Mouse (Mus musculus) midbrain, embryonic 11.5 days (tissue): ENCODE results near the gene Tmem223. TPM values are rescaled to one million over a fixed set of nuclear protein-coding genes. Genes with fewer than 3 reads are reported as not detected.

ENCODE experiments used
- ATAC-seq: fragments of 200-750 bp; cut with Nextera tagmentation; 2 replicates; pipeline ENCODE4 v1.8.0; 2017; ENCODE audit warnings: moderate TSS enrichment, moderate library complexity; ENCODE audit not compliant: low FRiP score
- DNase-seq: peaks from one replicate; pipeline ENCODE4 v3.0.0; 2015; ENCODE audit warnings: low spot score; ENCODE audit errors: missing footprints
- H3K27ac ChIP-seq: fragments of 300-500 bp; sonication (generic); 2 replicates; pipeline ENCODE4 v1.5.1; 2014; ENCODE audit warnings: low read depth, low read length
- H3K27me3 ChIP-seq: fragments of 300-500 bp; sonication (generic); 2 replicates; pipeline ENCODE4 v1.6.1; 2014; ENCODE audit warnings: mild to moderate bottlenecking, low read length, moderate library complexity, mixed read lengths; ENCODE audit not compliant: control insufficient read depth, insufficient read depth
- H3K36me3 ChIP-seq: fragments of 300-500 bp; sonication (generic); 2 replicates; pipeline ENCODE4 v1.6.1; 2014; ENCODE audit warnings: mild to moderate bottlenecking, low read length, moderate library complexity, mixed read lengths; ENCODE audit not compliant: control insufficient read depth, insufficient read depth
- H3K4me1 ChIP-seq: fragments of 300-500 bp; sonication (generic); 2 replicates; pipeline ENCODE4 v1.6.1; 2014; ENCODE audit warnings: low read length; ENCODE audit not compliant: control insufficient read depth, insufficient read depth
- H3K4me2 ChIP-seq: fragments of 300-500 bp; sonication (generic); 2 replicates; pipeline ENCODE4 v1.6.1; 2014; ENCODE audit warnings: mild to moderate bottlenecking, moderate library complexity
- H3K4me3 ChIP-seq: fragments of 300-500 bp; sonication (generic); 2 replicates; pipeline ENCODE4 v1.5.1; 2014; ENCODE audit warnings: low read depth, low read length
- H3K9ac ChIP-seq: fragments of 300-500 bp; sonication (generic); 2 replicates; pipeline ENCODE4 v1.6.1; 2014; ENCODE audit warnings: low read length
- H3K9me3 ChIP-seq: fragments of 300-500 bp; sonication (generic); 2 replicates; pipeline ENCODE4 v1.6.1; 2016; ENCODE audit warnings: low read length; ENCODE audit not compliant: control insufficient read depth
- WGBS: fragments of 180-500 bp; shearing (Covaris S2); extraction: QIAGEN DNeasy Blood & Tissue Kit; methylation state at CpG from one replicate; pipeline ENCODE4 v1.1.7; 2014; 5-methylcytosine and 5-hydroxymethylcytosine counted together
- microRNA-seq: library from miRNA; unstranded; fragments of <30 nt; microRNA quantifications from one replicate; pipeline ENCODE4, GENCODE M21; 2017
- polyA plus RNA-seq: library from polyadenylated mRNA; unstranded; fragments of >200 nt; fragmentation: Nextera tagmentation; extraction: Ambion mirVana; gene quantifications from 2 replicates; pipeline ENCODE4 v1.2.1, GENCODE M21; 2014

Tmem223 gene
- polyA plus RNA-seq, 1 experiment from 2014 or later: 197 TPM

- H3K27me3 ChIP-seq: no peaks in the 10 kb centered on the region
- H3K4me2 ChIP-seq: peak overlapping the region; percentile 95
- H3K9me3 ChIP-seq: no peaks in the 10 kb centered on the region
- H3K27ac ChIP-seq: no peak overlapping the region
- 2% methylated on average over 7 of the region's 7 CpGs for WGBS
- H3K36me3 ChIP-seq: peaks cover 15% of the 10 kb centered on the region
- H3K9ac ChIP-seq: peak overlapping the region; percentile 98
- peaks cover 33% of the 10 kb centered on the region for H3K4me1 ChIP-seq
- H3K4me3 ChIP-seq: peak overlapping the region; percentile 100
- no peak for ATAC-seq
- peak; percentile 84 for DNase-seq
These were observed 50.4 kb downstream of the Tmem223 start for GRCm38 (mm10) chr19:8821146-8821545.

Small RNA genes lying within 50 kb of the gene (microRNA-seq; reads per million reads assigned to microRNA genes)
- not detected for gene Mir6992

Other genes starting within 250 kb of the Tmem223 start
- 0.28 and 0.33 TPM in 2 replicates for gene Slc22a8, start 179.7 kb upstream of the Tmem223 start, polyA plus RNA-seq
- gene Slc22a6, start 153.0 kb upstream of the Tmem223 start, polyA plus RNA-seq: 0.42 and 0.51 TPM in 2 replicates
- gene Chrm1, start 107.2 kb upstream of the Tmem223 start, polyA plus RNA-seq: 0.04 TPM in 2 replicates
- gene Slc3a2, start 47.6 kb upstream of the Tmem223 start, polyA plus RNA-seq: 139 and 142 TPM in 2 replicates
- 74.2 and 83.7 TPM in 2 replicates for gene Wdr74, start 35.2 kb upstream of the Tmem223 start, polyA plus RNA-seq
- 1.5 and 2.7 TPM in 2 replicates for gene 1700092M07Rik, start 30.3 kb upstream of the Tmem223 start, polyA plus RNA-seq
- gene Stx5a, start 29.6 kb upstream of the Tmem223 start, polyA plus RNA-seq: 85.6 and 94.7 TPM in 2 replicates
- gene Nxf1, start 13.9 kb upstream of the Tmem223 start, polyA plus RNA-seq: 209 and 235 TPM in 2 replicates
- gene Tmem179b, start 3.5 kb downstream of the Tmem223 start, polyA plus RNA-seq: 40.8 and 45.7 TPM in 2 replicates
- gene Taf6l, start 15.4 kb downstream of the Tmem223 start, polyA plus RNA-seq: 15.4 and 19.6 TPM in 2 replicates
- 169 and 177 TPM in 2 replicates for gene Polr2g, start 27.6 kb downstream of the Tmem223 start, polyA plus RNA-seq
- 6.1 and 6.5 TPM in 2 replicates for gene Zbtb3, start 31.6 kb downstream of the Tmem223 start, polyA plus RNA-seq
- gene Ttc9c, start 48.3 kb downstream of the Tmem223 start, polyA plus RNA-seq: 51.7 and 59.7 TPM in 2 replicates
- gene Hnrnpul2, start 49.0 kb downstream of the Tmem223 start, polyA plus RNA-seq: 6.1 and 6.2 TPM in 2 replicates
- gene AC129217.1, start 58.8 kb downstream of the Tmem223 start, polyA plus RNA-seq: not detected in 2 replicates
- gene Bscl2, start 66.5 kb downstream of the Tmem223 start, polyA plus RNA-seq: 50.6 and 52.7 TPM in 2 replicates
- 128 and 133 TPM in 2 replicates for gene Gng3, start 68.2 kb downstream of the Tmem223 start, polyA plus RNA-seq
- gene Lrrn4cl, start 79.8 kb downstream of the Tmem223 start, polyA plus RNA-seq: 0.18 and 0.30 TPM in 2 replicates
- gene Ubxn1, start 100.5 kb downstream of the Tmem223 start, polyA plus RNA-seq: 169 and 183 TPM in 2 replicates
- gene Uqcc3, start 109.9 kb downstream of the Tmem223 start, polyA plus RNA-seq: 54.6 and 59.1 TPM in 2 replicates
- gene Lbhd1, start 112.7 kb downstream of the Tmem223 start, polyA plus RNA-seq: 109 and 123 TPM in 2 replicates
- not detected in 2 replicates for gene Gm49403, start 112.9 kb downstream of the Tmem223 start, polyA plus RNA-seq
- gene 1810009A15Rik, start 117.9 kb downstream of the Tmem223 start, polyA plus RNA-seq: 115 and 116 TPM in 2 replicates
- not detected in 2 replicates for gene Gm49416, start 117.9 kb downstream of the Tmem223 start, polyA plus RNA-seq
- gene Ints5, start 122.0 kb downstream of the Tmem223 start, polyA plus RNA-seq: 29.7 and 33.3 TPM in 2 replicates
- gene Ganab, start 127.1 kb downstream of the Tmem223 start, polyA plus RNA-seq: 101 and 109 TPM in 2 replicates
- gene B3gat3, start 149.4 kb downstream of the Tmem223 start, polyA plus RNA-seq: 42.1 and 46.0 TPM in 2 replicates
- 1.4 and 2.3 TPM in 2 replicates for gene Rom1, start 158.4 kb downstream of the Tmem223 start, polyA plus RNA-seq
- gene Eml3, start 158.6 kb downstream of the Tmem223 start, polyA plus RNA-seq: 5.8 and 8.2 TPM in 2 replicates
- 50.9 and 56.0 TPM in 2 replicates for gene Mta2, start 170.9 kb downstream of the Tmem223 start, polyA plus RNA-seq
- 23.5 and 28.4 TPM in 2 replicates for gene Tut1, start 182.9 kb downstream of the Tmem223 start, polyA plus RNA-seq
- 435 and 439 TPM in 2 replicates for gene Eef1g, start 196.0 kb downstream of the Tmem223 start, polyA plus RNA-seq
- 5.0 and 6.3 TPM in 2 replicates for gene Ahnak, start 218.3 kb downstream of the Tmem223 start, polyA plus RNA-seq